Mouse (Mus musculus) activated CD4-positive, CD25-positive, alpha-beta regulatory T cell (primary cell): ENCODE results near the gene Abhd14b. TPM values are rescaled to one million over a fixed set of nuclear protein-coding genes. Genes with fewer than 3 reads are reported as not detected.

Experiments
- polyA plus RNA-seq, 2 experiments: library from polyadenylated mRNA; unstranded; fragments of 100-300 nt; shearing (Covaris generic); gene quantifications; one replicate each; pipeline ENCODE4 v1.2.1; 2017

Abhd14b gene
- polyA plus RNA-seq: 1 to 10 TPM; 4.6 to 5.4 TPM

GRCm38 (mm10) chr9:106447348-106447747 is at the start of gene Abhd14b, which contains the start of gene Abhd14a:
Gene Abhd14b (plus strand): TSS chr9:106447459.
Gene Abhd14a (minus strand): TSS chr9:106447678.

GRCm38 (mm10) chr9:106429221-106430014 is 17.8 kb upstream of the Abhd14b start, which contains the start of gene Rpl29:
Gene Rpl29 (plus strand): TSS chr9:106429454.

GRCm38 (mm10) chr9:106453271-106454070 is 6.2 kb downstream of the Abhd14b start, which contains the start of gene Pcbp4:
Gene Pcbp4 (plus strand): TSS chr9:106453291.

GRCm38 (mm10) chr9:106465571-106466200 is 18.4 kb downstream of the Abhd14b start, which contains the start of gene Gpr62:
Gene Gpr62 (minus strand): TSS chr9:106465938.

GRCm38 (mm10) chr9:106475663-106476001 is 28.4 kb downstream of the Abhd14b start, which contains the start of gene Rrp9:
Gene Rrp9 (plus strand): TSS chr9:106475963.

GRCm38 (mm10) chr9:106476924-106477484 is 29.7 kb downstream of the Abhd14b start, which contains the start of gene Parp3:
Gene Parp3 (minus strand): TSS chr9:106476949.

GRCm38 (mm10) chr9:106499667-106500066 is 52.4 kb downstream of the Abhd14b start, which contains the start of gene Iqcf1:
Gene Iqcf1 (plus strand): TSS chr9:106499967.

Other genes with a start within 250 kb of the Abhd14b start
- 100 to 1,000 TPM in 1 of 2 experiments, 10 to 100 TPM in 1; 60.9 to 115 TPM for gene Ppm1m, start 247.7 kb upstream of the Abhd14b start, polyA plus RNA-seq
- gene Twf2, start 244.4 kb upstream of the Abhd14b start, polyA plus RNA-seq: 100 to 1,000 TPM; 264 to 286 TPM
- gene Tlr9, start 224.9 kb upstream of the Abhd14b start, polyA plus RNA-seq: not detected
- 10 to 100 TPM; 31.6 to 40.0 TPM for gene Alas1, start 198.8 kb upstream of the Abhd14b start, polyA plus RNA-seq
- gene Poc1a, start 166.4 kb upstream of the Abhd14b start, polyA plus RNA-seq: 1 to 10 TPM; 7.3 to 9.9 TPM
- 10 to 100 TPM; 48.0 to 62.3 TPM for gene Dusp7, start 78.8 kb upstream of the Abhd14b start, polyA plus RNA-seq
- 100 to 1,000 TPM; 570 to 948 TPM for gene Rpl29, start 18.0 kb upstream of the Abhd14b start, polyA plus RNA-seq
- gene Acy1, start 9.1 kb upstream of the Abhd14b start, polyA plus RNA-seq: 10 to 100 TPM; 10.1 to 16.3 TPM
- gene Abhd14a, start 219 bp downstream of the Abhd14b start, polyA plus RNA-seq: 10 to 100 TPM in 1 of 2 experiments, 1 to 10 TPM in 1; 7.4 to 14.2 TPM
- 10 to 100 TPM; 13.7 to 15.9 TPM for gene Pcbp4, start 5.8 kb downstream of the Abhd14b start, polyA plus RNA-seq
- gene Gpr62, start 18.5 kb downstream of the Abhd14b start, polyA plus RNA-seq: under 1 TPM; 0.11 to 0.39 TPM
- 10 to 100 TPM; 46.5 to 70.2 TPM for gene Rrp9, start 28.5 kb downstream of the Abhd14b start, polyA plus RNA-seq
- 10 to 100 TPM; 51.2 to 60.8 TPM for gene Parp3, start 29.5 kb downstream of the Abhd14b start, polyA plus RNA-seq
- under 1 TPM in 1 of 2 experiments, not detected in 1; 0.34 TPM for gene Iqcf1, start 52.5 kb downstream of the Abhd14b start, polyA plus RNA-seq
- not detected for gene Iqcf5, start 67.1 kb downstream of the Abhd14b start, polyA plus RNA-seq
- gene Iqcf3, start 114.2 kb downstream of the Abhd14b start, polyA plus RNA-seq: under 1 TPM in 1 of 2 experiments, not detected in 1; 0.82 TPM
- not detected for gene Iqcf4, start 123.5 kb downstream of the Abhd14b start, polyA plus RNA-seq
- not detected for gene Iqcf6, start 179.1 kb downstream of the Abhd14b start, polyA plus RNA-seq
- under 1 TPM in 1 of 2 experiments, not detected in 1; 0.09 TPM for gene Grm2, start 208.6 kb downstream of the Abhd14b start, polyA plus RNA-seq
- 10 to 100 TPM; 61.0 to 64.1 TPM for gene Tex264, start 238.5 kb downstream of the Abhd14b start, polyA plus RNA-seq